Mouse (Mus musculus) myocyte (in vitro differentiated cells): Measurements from ENCODE around the gene Fkbp10. TPM values are rescaled to one million over a fixed set of nuclear protein-coding genes. Genes with fewer than 3 reads are reported as not detected.

ENCODE experiments used
- H3K27me3 ChIP-seq: one replicate; pipeline ENCODE4 v1.6.1; 2011; ENCODE audit not compliant: control insufficient read depth, insufficient read depth, insufficient read length
- H3K36me3 ChIP-seq: one replicate; pipeline ENCODE4 v1.6.1; 2011; ENCODE audit not compliant: control insufficient read depth, insufficient read depth
- H3K4me2 ChIP-seq: one replicate; pipeline ENCODE4 v1.6.1; 2011; ENCODE audit warnings: low read depth, control low read depth
- H3K4me3 ChIP-seq: one replicate; pipeline ENCODE4 v1.5.1; 2011; ENCODE audit warnings: mild to moderate bottlenecking, control low read depth, moderate library complexity
- H3K79me2 ChIP-seq: one replicate; pipeline ENCODE4 v1.6.1; 2011; ENCODE audit not compliant: control insufficient read depth, insufficient read depth
- H3ac ChIP-seq: one replicate; pipeline ENCODE4 v1.6.1; 2011; ENCODE audit not compliant: control insufficient read depth, insufficient read length
- CEBPB ChIP-seq: IDR thresholded peaks from 2 replicates; pipeline ENCODE4 v1.6.1; 2011; ENCODE audit warnings: mild to moderate bottlenecking, moderate library complexity; ENCODE audit not compliant: poor library complexity, insufficient read depth, severe bottlenecking
- E2F4 ChIP-seq: IDR thresholded peaks from one replicate; pipeline ENCODE4 v1.6.1; 2011; ENCODE audit warnings: mild to moderate bottlenecking, control low read depth, moderate library complexity; ENCODE audit not compliant: insufficient read depth
- MAX ChIP-seq: IDR thresholded peaks from one replicate; pipeline ENCODE4 v1.6.1; 2011; ENCODE audit warnings: low read depth, mild to moderate bottlenecking, control low read depth
- MYOD1 ChIP-seq, 3 experiments: IDR thresholded peaks; one replicate each; pipeline ENCODE4 v1.6.1; 2011; ENCODE audit warnings: control low read depth in 2 of 3, low read depth in 2 of 3, mild to moderate bottlenecking in 2 of 3, moderate library complexity in 1 of 3; ENCODE audit not compliant: insufficient read length in 2 of 3, control insufficient read depth in 1 of 3
- MYOG ChIP-seq, 3 experiments: IDR thresholded peaks; one replicate each; pipeline ENCODE4 v1.6.1; 2011; ENCODE audit warnings: control low read depth in 2 of 3, low read depth in 2 of 3, mild to moderate bottlenecking in 2 of 3; ENCODE audit not compliant: insufficient read length in 2 of 3, control insufficient read depth in 1 of 3, insufficient read depth in 1 of 3
- POLR2A ChIP-seq: IDR thresholded peaks from one replicate; pipeline ENCODE4 v1.6.1; 2011; ENCODE audit warnings: low read depth, mild to moderate bottlenecking, control low read depth, moderate library complexity; ENCODE audit not compliant: insufficient read length
- POLR2AphosphoS2 ChIP-seq: IDR thresholded peaks from one replicate; pipeline ENCODE4 v1.6.1; 2011; ENCODE audit warnings: low read depth, control low read depth; ENCODE audit not compliant: insufficient read length
- REST ChIP-seq: IDR thresholded peaks from one replicate; pipeline ENCODE4 v1.6.1; 2011; ENCODE audit warnings: mild to moderate bottlenecking, control low read depth, moderate library complexity; ENCODE audit not compliant: insufficient read depth, insufficient read length
- SRF ChIP-seq: IDR thresholded peaks from one replicate; pipeline ENCODE4 v1.6.1; 2011; ENCODE audit warnings: low read depth; ENCODE audit not compliant: control insufficient read depth, insufficient read length
- TCF12 ChIP-seq: IDR thresholded peaks from one replicate; pipeline ENCODE4 v1.6.1; 2011; ENCODE audit warnings: mild to moderate bottlenecking, control low read depth; ENCODE audit not compliant: poor library complexity, insufficient read depth, severe bottlenecking
- TCF3 ChIP-seq: IDR thresholded peaks from one replicate; pipeline ENCODE4 v1.6.1; 2011; ENCODE audit warnings: low read depth, control low read depth; ENCODE audit not compliant: insufficient read length
- USF1 ChIP-seq: IDR thresholded peaks from one replicate; pipeline ENCODE4 v1.6.1; 2011; ENCODE audit warnings: low read depth, mild to moderate bottlenecking, control low read depth, moderate library complexity
- polyA plus RNA-seq: library from polyadenylated mRNA; unstranded; fragments of >200 nt; fragmentation: generic; extraction: Trizol; gene quantifications from one replicate; pipeline ENCODE4 v1.2.1, GENCODE M21; 2012; ENCODE audit warnings: missing spikeins

Fkbp10 gene
- 162 TPM for polyA plus RNA-seq

- peak; percentile 93 for TF ChIP-seq POLR2AphosphoS2
- peak; percentile 96 for TF ChIP-seq POLR2A
- no peak for TF ChIP-seq TCF3
- Histone ChIP-seq H3K4me2 (peak within 1 kb of the TSS; percentile 99), H3K79me2 (peaks cover 74% of the 10 kb centered on the region), H3K27me3 (no peaks in the 10 kb centered on the region), H3ac (peak within 1 kb of the TSS; percentile 87), H3K36me3 (peaks cover 8% of the 10 kb centered on the region), H3K4me3 (peak within 1 kb of the TSS; percentile 61)
These were observed at the start of gene Fkbp10 for GRCm38 (mm10) chr11:100414914-100415822. Fkbp10 (plus strand) TSS chr11:100415697.

- Histone ChIP-seq H3K4me3 (no peak overlapping the region), H3ac (no peak overlapping the region), H3K27me3 (no peaks in the 10 kb centered on the region), H3K4me2 (no peak overlapping the region), H3K36me3 (peaks cover 22% of the 10 kb centered on the region), H3K79me2 (no peaks in the 10 kb centered on the region)
- TF ChIP-seq POLR2AphosphoS2 (peak; percentile 23), POLR2A (no peak)
These were observed 46.4 kb upstream of the Fkbp10 start for GRCm38 (mm10) chr11:100369145-100369544.

GRCm38 (mm10) chr11:100369822-100370221, 45.7 kb upstream of the Fkbp10 start:
- H3K4me3 ChIP-seq: no peak overlapping the region
- H3K36me3 ChIP-seq: peaks cover 23% of the 10 kb centered on the region
- TF ChIP-seq REST: no peak
- TF ChIP-seq TCF3: no peak
- TF ChIP-seq MAX: no peak
- no peak for TF ChIP-seq TCF12
- no peak for TF ChIP-seq USF1
- no peak for TF ChIP-seq CEBPB
- no peak for TF ChIP-seq POLR2AphosphoS2
- no peak for TF ChIP-seq MYOG (IDR thresholded peaks at IDR 0.05; ENCODE audit: control insufficient read depth in 1 of 3, insufficient read depth in 1 of 3, insufficient read length in 2 of 3, low read depth in 2 of 3)
- TF ChIP-seq MYOD1 (IDR thresholded peaks at IDR 0.05; ENCODE audit: control insufficient read depth in 1 of 3, insufficient read length in 2 of 3, low read depth in 2 of 3): no peak
- TF ChIP-seq E2F4: no peak
- no peak for TF ChIP-seq POLR2A
- no peak for TF ChIP-seq SRF

GRCm38 (mm10) chr11:100371981-100372558, 43.4 kb upstream of the Fkbp10 start:
- no peaks in the 10 kb centered on the region for H3K79me2 ChIP-seq
- H3ac ChIP-seq: no peak overlapping the region
- H3K4me2 ChIP-seq: no peak overlapping the region
- no peaks in the 10 kb centered on the region for H3K27me3 ChIP-seq
- no peak overlapping the region for H3K4me3 ChIP-seq
- H3K36me3 ChIP-seq: peaks cover 44% of the 10 kb centered on the region
- TF ChIP-seq POLR2AphosphoS2: no peak
- no peak for TF ChIP-seq CEBPB
- no peak for TF ChIP-seq MYOD1 (IDR thresholded peaks at IDR 0.05; ENCODE audit: control insufficient read depth in 1 of 3, insufficient read length in 2 of 3, low read depth in 2 of 3)
- no peak for TF ChIP-seq SRF
- TF ChIP-seq E2F4: no peak

More at GRCm38 (mm10) chr11:100369822-100370221, 45.7 kb upstream of the Fkbp10 start:
- Histone ChIP-seq H3K27me3 (no peaks in the 10 kb centered on the region), H3K4me2 (no peak overlapping the region), H3K79me2 (no peaks in the 10 kb centered on the region), H3ac (no peak overlapping the region)

GRCm38 (mm10) chr11:100375127-100375526, 40.4 kb upstream of the Fkbp10 start:
- Histone ChIP-seq H3K4me2 (no peak overlapping the region), H3K36me3 (peaks cover 58% of the 10 kb centered on the region), H3K4me3 (no peak overlapping the region), H3ac (no peak overlapping the region), H3K79me2 (no peaks in the 10 kb centered on the region), H3K27me3 (no peaks in the 10 kb centered on the region)
- TF ChIP-seq CEBPB (no peak), E2F4 (no peak), POLR2AphosphoS2 (no peak), USF1 (no peak), REST (no peak), POLR2A (no peak), MYOD1 (IDR thresholded peaks at IDR 0.05; ENCODE audit: control insufficient read depth in 1 of 3, insufficient read length in 2 of 3, low read depth in 2 of 3) (no peak), MAX (no peak), MYOG (IDR thresholded peaks at IDR 0.05; ENCODE audit: control insufficient read depth in 1 of 3, insufficient read depth in 1 of 3, insufficient read length in 2 of 3, low read depth in 2 of 3) (no peak), SRF (no peak), TCF3 (no peak), TCF12 (no peak)
